Mouse (Mus musculus) heart, embryonic 14.5 days (tissue): Measurements from ENCODE around the gene Hes7. TPM values are rescaled to one million over a fixed set of nuclear protein-coding genes. Genes with fewer than 3 reads are reported as not detected.

Source experiments
- ATAC-seq: fragments of 200-750 bp; cut with Nextera tagmentation; 2 replicates; pipeline ENCODE4 v1.8.0; 2017; ENCODE audit warnings: low read depth, moderate TSS enrichment; ENCODE audit not compliant: insufficient number of reproducible peaks, insufficient read depth, low FRiP score
- H3K27ac ChIP-seq, 2 experiments: fragments of 200-500 bp in 1 of 2; fragments of 300-500 bp in 1 of 2; sonication (generic) in 1 of 2; replicated peaks in 1 of 2; 2 replicates each; pipeline ENCODE4 v1.5.1; 2012 to 2014; ENCODE audit warnings: low read depth in 2 of 2, low read length in 2 of 2, control low read depth in 1 of 2, mild to moderate bottlenecking in 1 of 2, mixed read lengths in 1 of 2; ENCODE audit not compliant: control insufficient read depth in 1 of 2, insufficient read depth in 1 of 2
- H3K27me3 ChIP-seq: fragments of 300-500 bp; sonication (generic); 2 replicates; pipeline ENCODE4 v1.6.1; 2014; ENCODE audit warnings: mild to moderate bottlenecking, low read length, control low read depth; ENCODE audit not compliant: control insufficient read depth, insufficient read depth
- H3K36me3 ChIP-seq: fragments of 300-500 bp; sonication (generic); 2 replicates; pipeline ENCODE4 v1.6.1; 2014; ENCODE audit warnings: mild to moderate bottlenecking, control low read depth, low read length, mixed read lengths; ENCODE audit not compliant: control insufficient read depth, insufficient read depth
- H3K4me1 ChIP-seq, 2 experiments: fragments of 200-500 bp in 1 of 2; fragments of 300-500 bp in 1 of 2; sonication (generic) in 1 of 2; 2 replicates each; pipeline ENCODE4 v1.6.1; 2012 to 2014; ENCODE audit warnings: low read length in 2 of 2, control low read depth in 1 of 2, mixed read lengths in 1 of 2; ENCODE audit not compliant: control insufficient read depth in 2 of 2, insufficient read depth in 2 of 2
- H3K4me2 ChIP-seq: fragments of 300-500 bp; sonication (generic); 2 replicates; pipeline ENCODE4 v1.6.1; 2014; ENCODE audit warnings: mild to moderate bottlenecking, low read length
- H3K4me3 ChIP-seq, 2 experiments: fragments of 200-500 bp in 1 of 2; fragments of 300-500 bp in 1 of 2; sonication (generic) in 1 of 2; 2 replicates each; pipeline ENCODE4 v1.5.1; 2012 to 2014; ENCODE audit warnings: low read length in 2 of 2, mild to moderate bottlenecking in 2 of 2, control low read depth in 1 of 2, low read depth in 1 of 2, moderate library complexity in 1 of 2; ENCODE audit not compliant: control insufficient read depth in 1 of 2, insufficient read depth in 1 of 2
- H3K9ac ChIP-seq: fragments of 300-500 bp; sonication (generic); 2 replicates; pipeline ENCODE4 v1.6.1; 2014; ENCODE audit warnings: mild to moderate bottlenecking, low read length
- H3K9me3 ChIP-seq: fragments of 300-500 bp; sonication (generic); 2 replicates; pipeline ENCODE4 v1.6.1; 2016; ENCODE audit warnings: low read length, control low read depth; ENCODE audit not compliant: control insufficient read depth
- WGBS: fragments of 180-500 bp; shearing (Covaris S2); extraction: QIAGEN DNeasy Blood & Tissue Kit; methylation state at CpG from one replicate; pipeline ENCODE4 v1.1.7; 2014; 5-methylcytosine and 5-hydroxymethylcytosine counted together
- polyA plus RNA-seq: library from polyadenylated mRNA; unstranded; fragments of >200 nt; fragmentation: Nextera tagmentation; extraction: Ambion mirVana; gene quantifications from 2 replicates; pipeline ENCODE4 v1.2.1, GENCODE M21; 2014

The Hes7 gene
- polyA plus RNA-seq, 1 experiment from 2014 or later: 0.43 TPM

DNA sequence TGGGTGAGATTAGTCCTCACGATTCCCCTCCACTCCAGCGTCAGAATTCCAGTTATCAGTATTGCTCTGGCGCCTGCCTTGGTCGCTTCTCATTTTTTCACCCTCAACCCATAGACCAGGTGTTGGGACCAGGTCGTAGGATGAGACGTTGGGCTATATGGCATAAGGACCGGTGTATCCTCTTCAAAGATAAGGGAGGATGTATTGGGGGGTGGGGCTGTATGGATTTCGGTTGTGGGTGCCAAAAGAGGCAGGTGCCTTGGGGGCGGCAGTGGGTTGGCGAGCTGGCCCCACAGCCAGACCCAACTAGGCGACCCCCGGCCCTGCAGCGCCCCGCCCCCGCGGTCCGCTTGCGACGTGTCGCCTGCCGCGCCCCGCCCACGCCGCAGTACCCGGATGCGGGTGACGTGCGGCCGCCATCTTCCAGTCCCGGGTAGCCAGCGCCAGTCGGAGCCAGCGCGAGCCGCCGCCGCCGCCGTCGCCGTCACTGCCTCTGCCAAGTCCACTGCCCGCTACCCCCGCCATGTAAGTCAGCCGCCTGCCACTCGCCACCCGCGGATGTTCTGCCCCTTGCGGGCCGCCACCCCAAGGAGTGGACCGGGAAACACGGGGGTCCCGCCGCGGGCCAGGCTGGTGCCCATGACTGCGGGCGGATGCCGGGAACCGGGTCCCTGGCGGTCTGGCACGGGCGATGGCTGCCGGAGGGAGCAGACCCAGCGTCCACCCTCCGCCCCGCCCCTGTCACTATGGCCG lies 31.9 kb upstream of the Hes7 start, which contains the start of gene Vamp2:
Gene Vamp2, plus strand, starts transcription at position 388 of the 753 bp plus-strand sequence.
- Histone ChIP-seq H3K9ac (peak within 1 kb of the TSS; percentile 100), H3K4me3 (peak within 1 kb of the TSS; percentile 90 to 100), H3K4me1 (peaks cover 19 to 39% of the 10 kb centered on the region in 2 experiments), H3K9me3 (no peaks in the 10 kb centered on the region), H3K27ac (peak within 1 kb of the TSS; percentile 96 to 98), H3K36me3 (peaks cover 34% of the 10 kb centered on the region), H3K4me2 (peak within 1 kb of the TSS; percentile 91), H3K27me3 (no peaks in the 10 kb centered on the region)
- peak; percentile 63 for ATAC-seq
- WGBS: under 1% methylated on average over 62 of the region's 67 CpGs

- WGBS: 6% methylated on average over 25 of the region's 25 CpGs
- H3K4me3 ChIP-seq: peak overlapping the region; percentile 90 to 100
- H3K27me3 ChIP-seq: no peaks in the 10 kb centered on the region
- H3K9me3 ChIP-seq: no peaks in the 10 kb centered on the region
- H3K4me1 ChIP-seq: peaks cover 19 to 39% of the 10 kb centered on the region in 2 experiments
- peak overlapping the region; percentile 91 for H3K4me2 ChIP-seq
- H3K27ac ChIP-seq: peak overlapping the region; percentile 96 to 98
- H3K9ac ChIP-seq: peak overlapping the region; percentile 100
- ATAC-seq: peak; percentile 39; the same call in 1 of the 2 replicates
- peaks cover 34% of the 10 kb centered on the region for H3K36me3 ChIP-seq
Observed at GRCm38 (mm10) chr11:69088856-69089615, 31.2 kb upstream of the Hes7 start.

- Histone ChIP-seq H3K4me3 (peak overlapping the region; percentile 90 to 100), H3K36me3 (peaks cover 34% of the 10 kb centered on the region), H3K4me1 (peaks cover 19 to 44% of the 10 kb centered on the region in 2 experiments), H3K27me3 (no peaks in the 10 kb centered on the region), H3K27ac (no peak overlapping the region), H3K9me3 (no peaks in the 10 kb centered on the region), H3K9ac (peak overlapping the region; percentile 100), H3K4me2 (peak overlapping the region; percentile 91)
- ATAC-seq: no peak
- 78% methylated on average over 12 of the region's 12 CpGs for WGBS
Observed at GRCm38 (mm10) chr11:69089616-69090290, 30.5 kb upstream of the Hes7 start.

- H3K9ac ChIP-seq: no peak overlapping the region
- peaks cover 34% of the 10 kb centered on the region for H3K36me3 ChIP-seq
- no peak overlapping the region for H3K27ac ChIP-seq
- H3K4me3 ChIP-seq: no peak overlapping the region
- H3K4me2 ChIP-seq: peak overlapping the region; percentile 91; the same call in 1 of the 2 replicates
- H3K4me1 ChIP-seq: peaks cover 19 to 44% of the 10 kb centered on the region in 2 experiments
- H3K9me3 ChIP-seq: no peaks in the 10 kb centered on the region
- WGBS: 54% methylated on average over 6 of the region's 6 CpGs
- no peak for ATAC-seq
- H3K27me3 ChIP-seq: no peaks in the 10 kb centered on the region
Observed at GRCm38 (mm10) chr11:69090367-69090766, 29.8 kb upstream of the Hes7 start.

DNA sequence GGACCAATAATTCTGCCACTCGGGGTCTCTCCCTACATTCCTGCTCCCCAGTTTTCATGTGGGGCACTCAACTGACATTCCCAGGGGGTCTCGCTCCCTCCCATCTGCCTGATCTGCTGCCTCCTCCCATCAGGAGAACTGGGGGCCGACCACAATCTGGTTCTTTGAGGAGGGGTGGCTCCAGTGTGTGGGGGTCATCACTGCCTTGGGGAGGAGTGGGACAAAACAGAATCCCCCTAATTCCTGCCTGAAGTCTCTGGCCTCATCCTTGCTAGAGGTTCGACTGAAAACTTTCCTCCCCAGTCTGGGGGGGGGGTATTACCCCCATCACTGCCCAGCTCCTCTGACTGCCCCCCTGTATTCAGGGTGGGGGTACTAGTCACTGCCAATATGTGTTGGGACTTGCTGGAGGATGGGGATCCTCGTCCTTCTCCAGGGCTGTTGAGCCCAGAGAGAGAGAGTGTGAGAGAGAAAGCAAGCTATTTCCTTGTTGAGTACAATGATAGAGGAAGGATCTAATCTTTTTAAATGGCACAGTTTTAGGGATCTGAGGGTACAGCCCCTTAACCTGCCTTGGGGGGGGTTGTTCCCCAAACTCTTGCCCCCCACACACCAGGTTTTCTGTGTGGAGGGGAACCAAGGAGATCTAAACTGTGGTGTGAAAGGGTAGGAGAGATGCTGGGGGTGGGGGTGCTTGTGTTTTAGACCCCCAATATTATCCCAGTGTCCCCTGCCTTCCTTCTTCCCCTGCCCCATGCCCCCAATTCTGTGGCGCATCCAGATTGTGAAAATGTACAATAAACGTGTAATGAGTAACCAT lies 28.4 kb upstream of the Hes7 start:
- Histone ChIP-seq H3K27me3 (no peaks in the 10 kb centered on the region), H3K4me2 (no peak overlapping the region), H3K4me3 (no peak overlapping the region), H3K36me3 (peaks cover 34% of the 10 kb centered on the region), H3K9me3 (no peaks in the 10 kb centered on the region), H3K27ac (no peak overlapping the region; a peak in 1 of 4 replicates), H3K9ac (no peak overlapping the region), H3K4me1 (peaks cover 17 to 46% of the 10 kb centered on the region in 2 experiments)
- no peak for ATAC-seq
- 61% methylated on average over 7 of the region's 7 CpGs for WGBS

DNA sequence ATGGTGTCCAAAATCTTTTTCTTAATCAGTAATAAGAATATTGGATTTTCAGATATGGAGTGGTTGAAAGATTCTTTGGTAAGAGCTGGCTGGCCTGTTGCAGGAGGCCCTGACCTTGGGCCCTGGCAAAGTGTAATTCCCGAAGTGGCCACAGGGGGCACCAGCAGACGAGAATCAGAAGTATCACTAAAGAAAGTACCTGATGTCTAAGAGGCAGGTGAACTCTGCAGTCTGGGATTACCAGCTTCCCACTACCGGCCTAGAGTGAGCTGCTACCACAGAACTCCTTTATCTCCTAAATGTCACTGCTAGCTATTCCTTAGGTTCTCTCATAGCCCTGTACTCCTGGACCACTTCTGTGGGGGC lies 27.8 kb upstream of the Hes7 start:
- H3K4me2 ChIP-seq: no peak overlapping the region
- WGBS: 3% methylated on average over 3 of the region's 3 CpGs
- no peak overlapping the region for H3K9ac ChIP-seq
- peaks cover 34% of the 10 kb centered on the region for H3K36me3 ChIP-seq
- peak overlapping the region in 1 of 2 experiments; percentile 39; a peak in 1 of 4 replicates for H3K27ac ChIP-seq
- H3K4me1 ChIP-seq: peaks cover 16 to 42% of the 10 kb centered on the region in 2 experiments
- H3K9me3 ChIP-seq: no peaks in the 10 kb centered on the region
- no peak for ATAC-seq
- no peaks in the 10 kb centered on the region for H3K27me3 ChIP-seq
- no peak overlapping the region for H3K4me3 ChIP-seq
